Mouse (Mus musculus): Measurements from ENCODE around the gene Lsamp. TPM values are rescaled to one million over a fixed set of nuclear protein-coding genes. Genes with fewer than 3 reads are reported as not detected.

Gene Lsamp
- polyA plus RNA-seq, 1 experiment from 2014 or later: 4.0 TPM

- Histone ChIP-seq H3K27me3 (replicated peaks) (no peaks in the 10 kb centered on the region), H3K4me1 (replicated peaks) (no peaks in the 10 kb centered on the region), H3K4me2 (replicated peaks) (no peak overlapping the region), H3K27ac (no peak overlapping the region), H3K4me3 (replicated peaks) (no peak overlapping the region), H3K36me3 (no peaks in the 10 kb centered on the region), H3K9me3 (no peaks in the 10 kb centered on the region), H3K9ac (no peak overlapping the region)
- WGBS: 72% methylated on average over 3 of the region's 3 CpGs
- ATAC-seq: no peak
Observed at GRCm38 (mm10) chr16:40639621-40640371, 655.6 kb downstream of the Lsamp start.

- WGBS: 93% methylated on average over 5 of the region's 5 CpGs
- no peak overlapping the region for H3K9ac ChIP-seq
- no peak overlapping the region for H3K4me3 ChIP-seq (replicated peaks)
- no peaks in the 10 kb centered on the region for H3K9me3 ChIP-seq
- H3K27ac ChIP-seq: no peak overlapping the region
- H3K4me1 ChIP-seq (replicated peaks): no peaks in the 10 kb centered on the region
- H3K36me3 ChIP-seq: no peaks in the 10 kb centered on the region
- no peaks in the 10 kb centered on the region for H3K27me3 ChIP-seq (replicated peaks)
- ATAC-seq: no peak
- H3K4me2 ChIP-seq (replicated peaks): no peak overlapping the region
Observed at GRCm38 (mm10) chr16:40652800-40653199, 668.6 kb downstream of the Lsamp start.

- Histone ChIP-seq H3K27ac (no peak overlapping the region), H3K4me3 (replicated peaks) (no peak overlapping the region), H3K9me3 (no peaks in the 10 kb centered on the region), H3K27me3 (replicated peaks) (no peaks in the 10 kb centered on the region), H3K4me1 (replicated peaks) (no peaks in the 10 kb centered on the region), H3K36me3 (no peaks in the 10 kb centered on the region), H3K4me2 (replicated peaks) (no peak overlapping the region), H3K9ac (no peak overlapping the region)
- no peak for ATAC-seq
- 89% methylated on average over 1 of the region's 1 CpGs for WGBS
Observed at GRCm38 (mm10) chr16:40653508-40653907, 669.3 kb downstream of the Lsamp start.

- no peaks in the 10 kb centered on the region for H3K27me3 ChIP-seq (replicated peaks)
- no peaks in the 10 kb centered on the region for H3K9me3 ChIP-seq
- no peak overlapping the region for H3K9ac ChIP-seq
- no peak overlapping the region for H3K4me3 ChIP-seq (replicated peaks)
- no peaks in the 10 kb centered on the region for H3K36me3 ChIP-seq
- H3K4me1 ChIP-seq (replicated peaks): no peaks in the 10 kb centered on the region
- no peak overlapping the region for H3K4me2 ChIP-seq (replicated peaks)
- 78% methylated on average over 5 of the region's 5 CpGs for WGBS
- no peak overlapping the region for H3K27ac ChIP-seq
- ATAC-seq: no peak
Observed at GRCm38 (mm10) chr16:40656347-40656746, 672.2 kb downstream of the Lsamp start.

- H3K4me3 ChIP-seq (replicated peaks): no peak overlapping the region
- no peak overlapping the region for H3K4me2 ChIP-seq (replicated peaks)
- ATAC-seq: no peak
- H3K27ac ChIP-seq: no peak overlapping the region
- H3K9me3 ChIP-seq: no peaks in the 10 kb centered on the region
- no peaks in the 10 kb centered on the region for H3K36me3 ChIP-seq
- H3K4me1 ChIP-seq (replicated peaks): no peaks in the 10 kb centered on the region
- WGBS: 53% methylated on average over 6 of the region's 6 CpGs
- H3K9ac ChIP-seq: no peak overlapping the region
- H3K27me3 ChIP-seq (replicated peaks): no peaks in the 10 kb centered on the region
Observed at GRCm38 (mm10) chr16:40656871-40657270, 672.7 kb downstream of the Lsamp start.

GRCm38 (mm10) chr16:40685531-40685930 is 701.4 kb downstream of the Lsamp start:
- H3K9ac ChIP-seq: no peak overlapping the region
- H3K4me2 ChIP-seq (replicated peaks): no peak overlapping the region
- no peak for ATAC-seq
- H3K27ac ChIP-seq: no peak overlapping the region
- H3K27me3 ChIP-seq (replicated peaks): no peaks in the 10 kb centered on the region
- H3K36me3 ChIP-seq: no peaks in the 10 kb centered on the region
- H3K4me3 ChIP-seq (replicated peaks): no peak overlapping the region
- no peaks in the 10 kb centered on the region for H3K9me3 ChIP-seq
- no peaks in the 10 kb centered on the region for H3K4me1 ChIP-seq (replicated peaks)

GRCm38 (mm10) chr16:40692292-40692691 is 708.1 kb downstream of the Lsamp start:
- H3K36me3 ChIP-seq: no peaks in the 10 kb centered on the region
- no peak overlapping the region for H3K9ac ChIP-seq
- no peak for ATAC-seq
- H3K4me2 ChIP-seq (replicated peaks): no peak overlapping the region
- no peak overlapping the region for H3K4me3 ChIP-seq (replicated peaks)
- H3K4me1 ChIP-seq (replicated peaks): no peaks in the 10 kb centered on the region
- WGBS: 22% methylated on average over 2 of the region's 2 CpGs
- H3K27me3 ChIP-seq (replicated peaks): no peaks in the 10 kb centered on the region
- no peaks in the 10 kb centered on the region for H3K9me3 ChIP-seq
- H3K27ac ChIP-seq: no peak overlapping the region

GRCm38 (mm10) chr16:40697253-40697652 is 713.1 kb downstream of the Lsamp start:
- Histone ChIP-seq H3K4me3 (replicated peaks) (no peak overlapping the region), H3K9ac (no peak overlapping the region), H3K36me3 (no peaks in the 10 kb centered on the region), H3K4me2 (replicated peaks) (no peak overlapping the region), H3K27ac (no peak overlapping the region), H3K4me1 (replicated peaks) (no peaks in the 10 kb centered on the region), H3K9me3 (no peaks in the 10 kb centered on the region), H3K27me3 (replicated peaks) (no peaks in the 10 kb centered on the region)
- WGBS: 78% methylated on average over 3 of the region's 3 CpGs
- no peak for ATAC-seq

GRCm38 (mm10) chr16:40708558-40708957 is 724.4 kb downstream of the Lsamp start:
- Histone ChIP-seq H3K4me1 (replicated peaks) (no peaks in the 10 kb centered on the region), H3K9me3 (no peaks in the 10 kb centered on the region), H3K4me3 (replicated peaks) (no peak overlapping the region), H3K36me3 (no peaks in the 10 kb centered on the region), H3K4me2 (replicated peaks) (no peak overlapping the region), H3K27me3 (replicated peaks) (no peaks in the 10 kb centered on the region), H3K9ac (no peak overlapping the region), H3K27ac (no peak overlapping the region)
- WGBS: 69% methylated on average over 2 of the region's 2 CpGs
- no peak for ATAC-seq

GRCm38 (mm10) chr16:40709574-40709973 is 725.4 kb downstream of the Lsamp start:
- no peak overlapping the region for H3K27ac ChIP-seq
- H3K9me3 ChIP-seq: no peaks in the 10 kb centered on the region
- no peaks in the 10 kb centered on the region for H3K27me3 ChIP-seq (replicated peaks)
- WGBS: 22% methylated on average over 4 of the region's 4 CpGs
- H3K4me2 ChIP-seq (replicated peaks): no peak overlapping the region
- no peak overlapping the region for H3K4me3 ChIP-seq (replicated peaks)
- H3K36me3 ChIP-seq: no peaks in the 10 kb centered on the region
- no peak overlapping the region for H3K9ac ChIP-seq
- no peaks in the 10 kb centered on the region for H3K4me1 ChIP-seq (replicated peaks)
- ATAC-seq: no peak

GRCm38 (mm10) chr16:40710068-40710467 is 725.9 kb downstream of the Lsamp start:
- no peaks in the 10 kb centered on the region for H3K36me3 ChIP-seq
- H3K4me2 ChIP-seq (replicated peaks): no peak overlapping the region
- H3K27me3 ChIP-seq (replicated peaks): no peaks in the 10 kb centered on the region
- no peak overlapping the region for H3K9ac ChIP-seq
- no peak overlapping the region for H3K27ac ChIP-seq
- no peaks in the 10 kb centered on the region for H3K4me1 ChIP-seq (replicated peaks)
- ATAC-seq: no peak
- WGBS: 61% methylated on average over 3 of the region's 3 CpGs
- no peak overlapping the region for H3K4me3 ChIP-seq (replicated peaks)
- no peaks in the 10 kb centered on the region for H3K9me3 ChIP-seq

- no peak overlapping the region for H3K27ac ChIP-seq
- H3K4me3 ChIP-seq (replicated peaks): no peak overlapping the region
- H3K4me2 ChIP-seq (replicated peaks): no peak overlapping the region
- H3K9ac ChIP-seq: no peak overlapping the region
- 84% methylated on average over 5 of the region's 5 CpGs for WGBS
- H3K36me3 ChIP-seq: no peaks in the 10 kb centered on the region
- H3K9me3 ChIP-seq: no peaks in the 10 kb centered on the region
- ATAC-seq: no peak
- no peaks in the 10 kb centered on the region for H3K27me3 ChIP-seq (replicated peaks)
- no peaks in the 10 kb centered on the region for H3K4me1 ChIP-seq (replicated peaks)
Observed at GRCm38 (mm10) chr16:40710491-40710890, 726.3 kb downstream of the Lsamp start.

GRCm38 (mm10) chr16:40713725-40714124 is 729.6 kb downstream of the Lsamp start:
- Histone ChIP-seq H3K36me3 (no peaks in the 10 kb centered on the region), H3K4me2 (replicated peaks) (no peak overlapping the region), H3K27ac (no peak overlapping the region), H3K27me3 (replicated peaks) (no peaks in the 10 kb centered on the region), H3K9me3 (no peaks in the 10 kb centered on the region), H3K9ac (no peak overlapping the region), H3K4me1 (replicated peaks) (no peaks in the 10 kb centered on the region), H3K4me3 (replicated peaks) (no peak overlapping the region)
- 50% methylated on average over 3 of the region's 3 CpGs for WGBS
- ATAC-seq: no peak

All from intestine, embryonic 15.5 days (tissue).